8 mouse cellular contexts compared by ENCODE assay signal in the genomic region with DNA sequence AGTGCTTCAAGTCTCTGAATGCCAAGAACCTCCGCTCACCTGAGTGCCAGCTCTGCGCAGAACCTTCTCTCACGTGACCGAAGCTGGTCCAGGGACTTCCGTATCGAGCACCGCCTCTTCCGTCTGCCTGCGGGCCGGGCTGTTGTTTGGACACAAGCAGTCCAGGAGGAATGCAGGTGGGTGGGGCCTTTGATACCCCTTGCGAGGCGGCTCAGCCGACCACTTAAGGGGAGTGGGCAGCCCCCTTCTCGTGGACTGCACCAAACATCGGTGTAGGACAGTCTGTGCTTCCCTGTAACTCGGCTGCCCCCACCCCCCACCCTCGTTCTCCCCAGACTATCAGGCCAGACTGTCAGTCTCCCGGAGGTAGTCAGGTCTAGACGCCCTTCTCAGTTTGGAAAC. TPM values are rescaled to one million over a fixed set of nuclear protein-coding genes. Genes with fewer than 3 reads are reported as not detected.
DNase-seq lines count a peak whose midpoint lies in the region; ATAC-seq lines count a peak whose summit lies in the region.

A gene (minus strand): TSS at position 100 of the 402 bp plus-strand sequence.

- peak; percentile 70 for DNase-seq in T-cell, adult 2 months (ENCODE audit: low spot score)
- peak; percentile 83 to 84 for DNase-seq in cerebellum, postnatal 36 days
- DNase-seq in frontal cortex, postnatal 36 days (ENCODE audit: low spot score in 2 of 2) = peak; percentile 81 to 90
- peak; percentile 86 for DNase-seq in left cerebral cortex, adult 11 months (ENCODE audit: low spot score)
- DNase-seq in lung, postnatal 4 days = peak; percentile 85 to 91
- DNase-seq in right cerebral cortex, adult 18-20 months = peak; percentile 87
- peak; percentile 46 for DNase-seq in urinary bladder, postnatal 10 days (ENCODE audit: low spot score)

- peaks cover 31% of the 10 kb centered on the region for H3K36me3 ChIP-seq in hindbrain, embryonic 15.5 days

- H3K9ac ChIP-seq in hindbrain, embryonic 15.5 days = peak within 1 kb of the TSS; percentile 70

- peaks cover 16% of the 10 kb centered on the region for H3K4me1 ChIP-seq in hindbrain, embryonic 15.5 days (replicated peaks)

- no peaks in the 10 kb centered on the region for H3K27me3 ChIP-seq in hindbrain, embryonic 15.5 days

- H3K4me2 ChIP-seq in hindbrain, embryonic 15.5 days = peak within 1 kb of the TSS; percentile 66

- ATAC-seq in hindbrain, embryonic 15.5 days (ENCODE audit: low FRiP score, low read depth) = peak; percentile 96

- under 1% methylated on average over 19 of the region's 19 CpGs for WGBS in hindbrain, embryonic 15.5 days

- peak within 1 kb of the TSS; percentile 70 for H3K27ac ChIP-seq in hindbrain, embryonic 15.5 days (replicated peaks)

- peak within 1 kb of the TSS; percentile 68 for H3K4me3 ChIP-seq in hindbrain, embryonic 15.5 days

- H3K9me3 ChIP-seq in hindbrain, embryonic 15.5 days = no peaks in the 10 kb centered on the region

RNA-seq across cellular contexts. Expression of the gene that starts here (rescaled TPM):
- 54.0 and 60.1 TPM in 2 replicates for polyA plus RNA-seq in hindbrain, embryonic 15.5 days (2015; fragmentation: Nextera tagmentation; extraction: Ambion mirVana)

Comparison
In these comparisons a context has a peak if more than half of its experiments do, and no peak if none do; other contexts are left out.
1. Peak in every context shown above with its lines: DNase-seq, ATAC-seq, H3K4me3 ChIP-seq and H3K27ac ChIP-seq.